Mouse (Mus musculus): Measurements from ENCODE around the gene Dot1l. TPM values are rescaled to one million over a fixed set of nuclear protein-coding genes. Genes with fewer than 3 reads are reported as not detected.
"Not testable (repeated sequence)": the region's sequence is repeated elsewhere in the genome, so short reads cannot be mapped to it uniquely, and the experiment has no call there.

Gene Dot1l
- polyA plus RNA-seq, 1 experiment: 22.4 TPM

DNA sequence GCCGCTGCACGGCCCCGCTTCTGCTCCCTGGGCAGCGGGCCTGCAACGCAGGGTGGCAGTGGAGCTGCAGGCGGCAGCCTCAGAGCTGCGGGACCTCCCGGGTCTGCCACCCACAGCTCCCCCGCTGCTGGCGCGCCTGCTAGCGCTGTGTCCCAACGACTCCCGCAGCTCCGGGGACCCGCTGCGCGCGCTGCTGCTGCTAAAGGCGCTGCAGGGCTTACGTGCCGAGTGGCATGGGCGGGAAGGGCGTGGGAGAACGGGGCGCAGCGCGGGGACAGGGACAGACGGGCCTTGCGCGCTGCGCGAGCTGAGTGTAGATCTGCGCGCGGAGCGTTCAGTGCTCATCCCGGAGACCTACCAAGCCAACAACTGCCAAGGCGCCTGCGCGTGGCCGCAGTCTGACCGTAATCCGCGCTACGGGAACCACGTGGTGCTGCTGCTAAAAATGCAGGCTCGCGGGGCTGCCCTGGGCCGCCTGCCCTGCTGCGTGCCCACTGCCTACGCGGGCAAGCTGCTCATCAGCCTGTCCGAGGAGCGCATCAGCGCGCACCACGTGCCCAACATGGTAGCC lies 52.1 kb downstream of the Dot1l start:
- no peak overlapping the region for H3K4me3 ChIP-seq (ENCODE audit: insufficient read depth, low read length)
- no peak for TF ChIP-seq CTCF (IDR thresholded peaks at IDR 0.05; ENCODE audit: borderline replicate concordance, insufficient read depth, low read length)
- TF ChIP-seq POLR2A (IDR thresholded peaks at IDR 0.05; ENCODE audit: low read depth, low read length): peak; percentile 42; the same call in 1 of the 2 replicates
- no peak overlapping the region for H3K27ac ChIP-seq (ENCODE audit: insufficient read depth, low read length)
- peaks cover 4% of the 10 kb centered on the region; the same call in 1 of the 2 replicates for H3K4me1 ChIP-seq (ENCODE audit: control insufficient read depth, insufficient read depth, low read length)

DNA sequence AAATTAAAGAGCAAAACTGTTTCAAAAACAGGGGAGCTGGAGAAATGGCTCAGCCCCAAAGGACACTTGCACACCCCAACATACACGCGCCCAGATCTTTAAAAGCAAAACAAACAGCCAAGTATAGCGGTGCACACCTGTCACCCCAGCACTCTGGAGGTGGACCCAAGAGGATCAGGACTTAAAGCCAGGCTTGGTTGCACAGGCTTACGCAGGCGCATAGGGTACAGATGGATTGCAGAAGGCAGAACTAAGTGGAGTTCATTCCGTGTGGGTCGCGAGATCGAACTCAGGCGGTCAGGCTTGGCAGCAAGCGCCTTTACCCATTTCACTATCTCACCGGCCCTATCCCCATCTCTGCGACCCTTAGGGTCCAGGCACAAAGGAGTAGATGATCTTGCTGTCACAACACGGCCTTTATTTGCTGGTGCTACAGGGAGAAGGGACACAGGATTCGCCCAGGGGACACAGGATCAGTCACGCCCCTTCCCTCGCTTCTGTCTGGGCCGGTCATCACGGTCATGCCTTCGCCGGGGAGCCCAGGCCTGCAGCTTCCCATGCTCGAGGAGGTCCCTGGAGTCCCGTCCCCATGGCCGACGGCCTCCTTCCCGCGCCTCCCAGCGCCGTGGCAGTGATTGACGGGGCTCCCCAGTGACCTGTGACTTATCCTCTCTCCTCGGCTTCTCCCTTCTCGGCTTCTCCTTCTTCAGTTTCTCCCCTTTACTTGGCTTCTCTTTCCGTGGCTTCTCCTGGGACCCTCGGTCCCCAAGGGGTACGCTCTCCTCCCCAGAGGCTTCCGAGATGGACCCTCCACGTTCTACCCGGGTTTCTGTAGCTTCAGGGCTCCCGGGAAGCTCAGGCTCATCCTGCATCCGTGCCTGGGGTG lies 53.3 kb downstream of the Dot1l start:
- H3K27ac ChIP-seq (ENCODE audit: insufficient read depth, low read length): no peak overlapping the region
- no peak overlapping the region for H3K4me3 ChIP-seq (ENCODE audit: insufficient read depth, low read length)
- H3K4me1 ChIP-seq (ENCODE audit: control insufficient read depth, insufficient read depth, low read length): peaks cover 4% of the 10 kb centered on the region; the same call in 1 of the 2 replicates
- no peak for TF ChIP-seq POLR2A (IDR thresholded peaks at IDR 0.05; ENCODE audit: low read depth, low read length)
- TF ChIP-seq CTCF (IDR thresholded peaks at IDR 0.05; ENCODE audit: borderline replicate concordance, insufficient read depth, low read length): no peak

DNA sequence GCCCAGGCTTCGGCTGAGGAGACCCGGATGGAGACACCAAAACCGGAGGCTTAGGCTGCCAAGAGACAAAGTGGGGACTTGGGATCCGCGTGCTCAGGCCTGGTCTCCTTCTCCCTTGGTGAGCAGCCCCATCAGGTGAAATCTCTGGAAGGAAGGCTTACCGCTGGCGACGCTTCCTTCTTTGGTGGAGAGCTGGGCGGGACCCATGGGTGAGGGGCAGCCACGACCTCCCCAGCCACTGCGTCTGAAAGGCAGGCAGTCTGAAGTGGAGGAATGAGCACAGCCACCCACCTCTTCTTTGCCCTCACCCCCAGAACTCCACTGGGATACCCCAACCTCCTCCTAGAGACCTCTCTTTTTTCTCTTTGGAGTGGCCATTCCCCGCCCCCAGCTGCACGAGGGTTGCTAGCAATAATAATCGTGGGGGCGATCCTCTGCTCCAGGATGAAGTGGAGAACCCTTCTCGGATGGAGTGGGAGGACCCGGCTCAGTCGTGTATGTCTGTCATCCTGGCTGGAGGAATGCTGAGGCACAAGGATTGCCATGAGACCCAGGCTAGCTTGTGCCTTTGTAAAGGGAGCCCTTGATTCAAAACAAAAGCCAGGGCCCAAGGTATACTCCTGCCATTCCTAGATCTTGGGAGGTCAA lies 54.1 kb downstream of the Dot1l start:
- TF ChIP-seq CTCF (IDR thresholded peaks at IDR 0.05; ENCODE audit: borderline replicate concordance, insufficient read depth, low read length) (no peak), POLR2A (IDR thresholded peaks at IDR 0.05; ENCODE audit: low read depth, low read length) (no peak)
- H3K27ac ChIP-seq (ENCODE audit: insufficient read depth, low read length): no peak overlapping the region
- no peak overlapping the region for H3K4me3 ChIP-seq (ENCODE audit: insufficient read depth, low read length)
- peaks cover 4% of the 10 kb centered on the region; the same call in 1 of the 2 replicates for H3K4me1 ChIP-seq (ENCODE audit: control insufficient read depth, insufficient read depth, low read length)

DNA sequence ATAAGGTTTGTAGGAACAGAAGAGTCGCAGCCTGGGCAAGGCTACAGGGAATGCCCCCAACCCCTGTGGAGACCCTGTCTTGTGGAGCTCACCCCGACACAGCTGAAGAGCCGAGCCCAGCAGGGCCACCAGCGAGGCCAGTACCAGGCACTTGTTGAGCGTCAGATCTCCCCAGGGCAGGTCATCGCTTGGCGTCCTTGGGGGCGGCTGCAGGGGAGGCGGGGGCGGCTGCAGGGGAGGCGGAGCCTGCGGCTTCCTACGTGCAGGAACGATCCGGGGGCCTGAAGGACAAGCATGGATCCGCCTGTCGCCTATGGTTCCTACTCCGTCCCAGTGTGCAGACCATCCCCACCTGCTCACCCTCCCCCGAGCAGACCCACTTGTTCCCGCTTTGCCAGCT lies 55.1 kb downstream of the Dot1l start:
- H3K4me1 ChIP-seq (ENCODE audit: control insufficient read depth, insufficient read depth, low read length): peaks cover 4% of the 10 kb centered on the region; the same call in 1 of the 2 replicates
- TF ChIP-seq CTCF (IDR thresholded peaks at IDR 0.05; ENCODE audit: borderline replicate concordance, insufficient read depth, low read length): no peak
- no peak for TF ChIP-seq POLR2A (IDR thresholded peaks at IDR 0.05; ENCODE audit: low read depth, low read length)
- no peak overlapping the region for H3K4me3 ChIP-seq (ENCODE audit: insufficient read depth, low read length)
- H3K27ac ChIP-seq (ENCODE audit: insufficient read depth, low read length): no peak overlapping the region

DNA sequence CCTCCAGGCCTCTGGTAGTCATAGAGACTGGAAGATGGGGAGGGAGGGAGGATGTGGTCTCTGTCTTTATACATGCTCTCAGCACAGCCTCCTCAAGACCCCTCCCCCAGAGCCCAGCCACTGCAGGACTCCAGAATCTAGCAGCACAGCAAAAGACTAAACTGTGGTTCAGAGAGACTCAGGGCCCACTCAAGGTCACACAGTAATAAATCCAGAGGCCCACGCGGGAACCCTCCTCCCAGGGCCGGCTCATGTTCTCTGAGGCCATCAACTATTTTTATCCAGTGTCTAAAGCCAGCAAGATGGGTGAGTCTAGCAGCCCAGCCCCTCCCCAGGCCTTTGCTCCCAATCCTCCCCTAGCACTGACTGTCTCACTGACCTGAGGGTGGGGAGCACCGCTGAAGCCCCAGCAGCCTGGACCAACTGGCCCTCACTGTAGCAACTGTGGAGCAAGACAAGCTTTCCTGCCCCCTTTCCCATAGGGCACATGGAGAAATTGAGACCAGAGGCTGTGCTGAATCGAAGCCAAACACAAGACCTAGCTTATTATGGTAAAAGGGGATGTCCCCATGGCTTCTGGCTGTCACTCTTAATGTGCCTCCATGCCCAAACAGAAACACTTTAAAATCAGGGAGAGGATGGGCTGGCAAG lies 57.5 kb downstream of the Dot1l start:
- H3K27ac ChIP-seq (ENCODE audit: insufficient read depth, low read length): no peak overlapping the region
- TF ChIP-seq POLR2A (IDR thresholded peaks at IDR 0.05; ENCODE audit: low read depth, low read length): no peak
- TF ChIP-seq CTCF (IDR thresholded peaks at IDR 0.05; ENCODE audit: borderline replicate concordance, insufficient read depth, low read length): no peak
- H3K4me3 ChIP-seq (ENCODE audit: insufficient read depth, low read length): no peak overlapping the region
- no peaks in the 10 kb centered on the region for H3K4me1 ChIP-seq (ENCODE audit: control insufficient read depth, insufficient read depth, low read length)

DNA sequence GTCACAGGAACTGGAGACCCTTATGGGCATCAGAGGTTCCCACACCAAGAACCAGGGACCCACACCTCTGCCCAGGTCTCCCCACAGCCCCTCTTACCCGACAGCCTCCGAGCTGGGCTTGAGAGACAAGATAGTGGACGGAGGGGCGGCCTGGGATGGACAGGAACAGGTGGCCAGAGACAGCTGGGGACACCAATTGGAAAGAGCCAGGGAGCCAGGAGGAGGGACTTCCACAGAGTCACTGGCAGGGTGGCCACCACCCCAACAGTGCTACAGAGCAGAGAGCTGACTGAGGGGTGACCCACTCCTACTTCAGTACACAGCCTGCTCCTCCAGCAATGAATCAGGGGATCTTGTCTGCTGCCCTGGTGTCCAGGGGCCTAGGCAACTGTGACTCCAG lies 58.4 kb downstream of the Dot1l start, which contains the start of gene Jsrp1:
Gene Jsrp1 (minus strand): TSS at position 133 of the 400 bp plus-strand sequence.
- Histone ChIP-seq H3K27ac (ENCODE audit: insufficient read depth, low read length) (no peak within 1 kb of the TSS), H3K4me3 (ENCODE audit: insufficient read depth, low read length) (no peak within 1 kb of the TSS), H3K4me1 (ENCODE audit: control insufficient read depth, insufficient read depth, low read length) (no peaks in the 10 kb centered on the region)
- TF ChIP-seq POLR2A (IDR thresholded peaks at IDR 0.05; ENCODE audit: low read depth, low read length): no peak
- TF ChIP-seq CTCF (IDR thresholded peaks at IDR 0.05; ENCODE audit: borderline replicate concordance, insufficient read depth, low read length): no peak

DNA sequence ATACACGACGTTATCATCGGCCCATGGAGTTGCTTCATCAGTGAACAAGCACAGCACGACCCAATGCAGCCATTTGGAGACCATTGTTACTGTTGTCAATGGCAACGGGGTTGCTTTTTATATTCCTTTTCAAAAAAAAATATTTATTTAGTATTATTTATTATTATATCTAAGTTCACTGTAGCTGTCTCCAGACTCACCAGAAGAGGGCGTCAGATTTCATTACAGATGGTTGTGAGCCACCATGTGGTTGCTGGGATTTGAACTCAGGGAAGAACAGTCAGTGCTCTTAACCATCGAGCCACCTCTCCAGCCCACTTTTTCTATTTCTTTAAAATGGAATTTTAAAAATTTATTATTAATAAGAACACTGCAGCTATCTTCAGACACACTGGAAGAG lies 59.8 kb downstream of the Dot1l start:
- TF ChIP-seq POLR2A (IDR thresholded peaks at IDR 0.05; ENCODE audit: low read depth, low read length) (no peak), CTCF (IDR thresholded peaks at IDR 0.05; ENCODE audit: borderline replicate concordance, insufficient read depth, low read length) (no peak)

DNA sequence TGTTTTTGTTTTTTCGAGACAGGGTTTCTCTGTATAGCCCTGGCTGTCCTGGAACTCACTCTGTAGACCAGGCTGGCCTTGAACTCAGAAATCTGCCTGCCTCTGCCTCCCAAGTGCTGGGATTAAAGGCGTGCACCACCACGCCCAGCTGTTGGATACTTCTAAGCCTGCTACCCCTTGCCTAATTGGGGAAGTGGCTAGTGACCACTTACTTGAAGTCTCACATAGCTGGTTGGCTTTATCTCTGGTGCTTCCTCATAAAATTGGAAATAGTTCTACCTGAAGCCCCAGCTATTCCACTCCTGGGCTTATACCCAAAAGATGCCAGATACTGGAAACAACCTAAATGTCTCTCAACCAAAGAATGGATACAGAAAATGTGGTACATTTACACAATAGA lies 61.3 kb downstream of the Dot1l start:
- not testable (repeated sequence) for H3K27ac ChIP-seq (ENCODE audit: insufficient read depth, low read length); H3K4me3 ChIP-seq (ENCODE audit: insufficient read depth, low read length); H3K4me1 ChIP-seq (ENCODE audit: control insufficient read depth, insufficient read depth, low read length)

More for the DNA sequence above, 59.8 kb downstream of the Dot1l start:
- Histone ChIP-seq H3K27ac (ENCODE audit: insufficient read depth, low read length) (no peak overlapping the region), H3K4me3 (ENCODE audit: insufficient read depth, low read length) (no peak overlapping the region), H3K4me1 (ENCODE audit: control insufficient read depth, insufficient read depth, low read length) (no peaks in the 10 kb centered on the region)

DNA sequence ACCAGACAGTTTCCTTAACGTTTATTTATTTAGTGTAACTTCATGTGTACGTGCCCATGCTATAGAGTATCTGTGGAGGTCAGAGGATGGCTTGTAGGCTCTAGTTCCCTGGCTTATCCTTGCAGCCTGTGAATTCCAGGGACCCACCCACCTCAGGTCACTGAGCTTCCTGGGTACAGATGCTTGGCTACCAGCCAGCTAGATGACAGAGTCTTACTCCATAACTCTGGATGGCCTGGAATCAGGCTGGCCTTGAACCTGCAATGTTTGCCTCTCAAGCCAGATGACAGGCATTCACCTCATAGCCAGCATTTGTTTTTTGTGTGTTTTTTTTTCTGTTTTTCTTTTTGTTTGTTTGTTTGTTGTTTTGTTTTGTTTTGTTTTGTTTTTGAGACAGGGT lies 62.2 kb downstream of the Dot1l start:
- TF ChIP-seq CTCF (IDR thresholded peaks at IDR 0.05; ENCODE audit: borderline replicate concordance, insufficient read depth, low read length): no peak
- no peak for TF ChIP-seq POLR2A (IDR thresholded peaks at IDR 0.05; ENCODE audit: low read depth, low read length)
- no peak overlapping the region for H3K27ac ChIP-seq (ENCODE audit: insufficient read depth, low read length)
- no peak overlapping the region for H3K4me3 ChIP-seq (ENCODE audit: insufficient read depth, low read length)
- H3K4me1 ChIP-seq (ENCODE audit: control insufficient read depth, insufficient read depth, low read length): no peaks in the 10 kb centered on the region

DNA sequence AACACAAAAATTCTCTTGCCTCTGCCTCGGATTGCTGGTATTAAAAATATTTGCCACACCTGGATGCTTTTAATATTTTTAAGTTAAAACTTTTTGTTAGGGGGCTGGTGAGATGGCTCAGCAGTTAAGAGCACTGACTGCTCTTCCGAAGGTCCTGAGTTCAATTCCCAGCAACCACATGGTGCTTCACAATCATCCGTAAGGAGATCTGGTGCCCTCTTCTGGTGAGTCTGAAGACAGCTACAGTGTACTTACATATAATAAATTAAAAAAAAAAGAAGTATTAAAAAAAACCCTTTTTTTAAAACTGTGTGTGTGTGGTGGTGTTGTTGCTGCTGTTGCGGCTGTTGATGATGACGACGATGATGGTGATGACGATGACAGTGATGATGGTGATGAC lies 62.9 kb downstream of the Dot1l start:
- H3K27ac ChIP-seq (ENCODE audit: insufficient read depth, low read length); H3K4me1 ChIP-seq (ENCODE audit: control insufficient read depth, insufficient read depth, low read length): not testable (repeated sequence)

More for the DNA sequence above, 62.9 kb downstream of the Dot1l start:
- not testable (repeated sequence) for H3K4me3 ChIP-seq (ENCODE audit: insufficient read depth, low read length)

Measured in embryonic fibroblast, embryonic 13.5 days (primary cell).